Mouse (Mus musculus) thymus, adult 2 months (tissue): Measurements from ENCODE around the gene Nid1.

ENCODE experiments used
- CTCF ChIP-seq: fragments of 200-500 bp; IDR thresholded peaks from 2 replicates; pipeline ENCODE4 v1.5.1; 2012; ENCODE audit warnings: mild to moderate bottlenecking, control low read depth, low read length, moderate library complexity, borderline replicate concordance; ENCODE audit not compliant: control insufficient read depth, poor library complexity, insufficient read depth; ENCODE audit errors: extremely low read depth
- POLR2A ChIP-seq: fragments of 200-500 bp; IDR thresholded peaks from 2 replicates; pipeline ENCODE4 v1.6.1; 2012; ENCODE audit warnings: mild to moderate bottlenecking, low read length, control low read depth, moderate library complexity; ENCODE audit not compliant: control insufficient read depth, poor library complexity, insufficient read depth; ENCODE audit errors: extremely low read depth

DNA sequence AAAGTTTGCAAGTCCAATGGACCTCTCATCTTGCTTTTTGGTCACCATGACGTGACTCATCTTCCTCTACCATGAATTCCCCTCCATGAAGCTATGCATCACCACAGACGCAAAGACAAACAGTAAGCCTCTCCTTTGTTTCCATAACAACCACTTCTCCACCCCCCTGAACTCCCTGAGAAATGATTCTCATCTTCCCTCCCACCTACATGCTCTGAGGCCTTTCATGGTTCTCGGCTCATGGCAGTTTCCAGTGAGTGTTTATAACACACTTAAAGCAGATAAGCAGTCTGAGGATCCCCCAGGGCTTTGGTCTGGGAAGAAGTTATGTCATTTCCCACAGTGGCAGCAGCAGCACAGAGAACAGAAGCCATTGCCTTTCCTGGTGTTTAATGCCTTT lies 56.2 kb downstream of the Nid1 start:
- TF ChIP-seq POLR2A (no peak), CTCF (no peak)
